Mouse (Mus musculus) macrophage (primary cell): ENCODE data around the gene Zfp507. TPM values are rescaled to one million over a fixed set of nuclear protein-coding genes. Genes with fewer than 3 reads are reported as not detected.

ENCODE experiments used
- H3K27ac ChIP-seq: fragments of 350-480 bp; formaldehyde crosslinking; 2 replicates; pipeline ENCODE4 v1.9.0; 2021
- H3K36me3 ChIP-seq: fragments of 350-480 bp; formaldehyde crosslinking; 2 replicates; pipeline ENCODE4 v1.9.0; 2021; ENCODE audit errors: inconsistent target
- H3K4me3 ChIP-seq: fragments of 350-480 bp; formaldehyde crosslinking; 2 replicates; pipeline ENCODE4 v1.9.0; 2021; ENCODE audit errors: inconsistent target
- H3K79me2 ChIP-seq: fragments of 350-480 bp; formaldehyde crosslinking; 2 replicates; pipeline ENCODE4 v1.9.0; 2021; ENCODE audit errors: inconsistent target
- WGBS: methylation state at CpG from one replicate; pipeline ENCODE4 v1.1.7; 2026; ENCODE audit warnings: inconsistent platforms; ENCODE audit not compliant: missing documents; 5-methylcytosine and 5-hydroxymethylcytosine counted together
- polyA plus RNA-seq: library from polyadenylated mRNA; stranded (reverse); fragments of 250-400 nt; gene quantifications from 3 replicates; pipeline ENCODE4 v1.2.4, GENCODE M21; 2018; ENCODE audit warnings: inconsistent platforms
- total RNA-seq, 78 experiments: library from RNA; depleted of rRNA; stranded (reverse); fragments of 250-400 nt; gene quantifications; 1 replicate in 9 of 78; 2 replicates in 24 of 78; 3 replicates in 43 of 78; 4 replicates in 2 of 78; pipeline ENCODE4 v1.2.4; 2018; ENCODE audit warnings: inconsistent platforms in 56 of 78

The Zfp507 gene
- total RNA-seq (2018; cell fraction: chromatin; rRNA removed) = 1 to 10 TPM in 6 of 26 experiments, under 1 TPM in 14, not detected in 6; 0.11 to 2.4 (median 0.29) TPM
- total RNA-seq (2018; cell fraction: cytosol; rRNA removed) = under 1 TPM in 24 of 26 experiments, not detected in 2; 0.04 to 0.88 (median 0.14) TPM
- 1 to 10 TPM in 6 of 26 experiments, under 1 TPM in 16, not detected in 4; 0.14 to 2.6 (median 0.57) TPM for total RNA-seq (2018; cell fraction: nucleus; rRNA removed)
- polyA plus RNA-seq = 0.10 to 0.16 TPM in 2 of 3 replicates, not detected in the other

DNA sequence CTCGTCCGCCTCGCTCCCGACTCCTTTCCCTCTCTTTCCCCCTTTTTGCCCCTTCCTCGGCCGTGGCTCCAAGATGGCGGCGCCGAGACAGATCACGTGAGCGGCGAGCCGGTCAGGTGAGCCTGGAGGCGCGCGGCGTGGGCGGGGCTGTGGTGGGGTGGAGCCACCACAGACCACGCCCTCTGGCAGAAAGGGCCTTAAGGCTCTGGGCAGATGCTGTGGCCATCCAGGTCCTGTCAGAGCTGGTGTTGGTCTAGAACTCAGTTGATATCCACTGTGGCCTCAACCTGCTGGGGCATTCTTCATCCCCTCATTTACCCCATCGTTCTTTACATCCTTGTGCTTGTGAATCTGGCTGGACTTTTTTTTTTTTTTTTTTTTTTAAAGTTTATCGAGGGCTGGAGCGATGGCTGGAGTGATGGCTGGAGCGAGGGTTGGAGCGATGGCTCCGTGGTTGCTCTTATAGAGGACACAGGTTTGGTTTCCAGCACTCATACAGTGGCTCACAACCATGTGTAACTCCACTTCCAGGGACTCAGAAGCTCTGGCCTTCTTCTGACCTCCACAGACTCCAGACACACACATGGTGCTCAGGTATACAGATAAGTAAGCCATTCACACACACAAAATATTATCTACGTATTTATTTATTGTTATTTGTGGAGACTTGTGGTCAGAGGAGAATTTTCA lies at the start of gene Zfp507:
Zfp507 (minus strand) TSS at position 98 of the 690 bp plus-strand sequence.
- WGBS = 24% methylated on average over 23 of the region's 26 CpGs
- Histone ChIP-seq H3K36me3 (no peaks in the 10 kb centered on the region), H3K27ac (no peak within 1 kb of the TSS), H3K79me2 (no peaks in the 10 kb centered on the region), H3K4me3 (no peak within 1 kb of the TSS)

- 91% methylated on average over 5 of the region's 5 CpGs for WGBS
- no peaks in the 10 kb centered on the region for H3K79me2 ChIP-seq
Observed at GRCm38 (mm10) chr7:35850426-35850825, 47.6 kb upstream of the Zfp507 start.

GRCm38 (mm10) chr7:35848526-35848925 lies 45.7 kb upstream of the Zfp507 start:
- Histone ChIP-seq H3K79me2 (no peaks in the 10 kb centered on the region), H3K27ac (no peak overlapping the region), H3K4me3 (no peak overlapping the region), H3K36me3 (no peaks in the 10 kb centered on the region)
- 33% methylated on average over 14 of the region's 14 CpGs for WGBS

More at GRCm38 (mm10) chr7:35850426-35850825, 47.6 kb upstream of the Zfp507 start:
- no peak overlapping the region for H3K4me3 ChIP-seq
- no peaks in the 10 kb centered on the region for H3K36me3 ChIP-seq
- no peak overlapping the region for H3K27ac ChIP-seq

GRCm38 (mm10) chr7:35840504-35840903 lies 37.7 kb upstream of the Zfp507 start:
- H3K4me3 ChIP-seq = no peak overlapping the region

DNA sequence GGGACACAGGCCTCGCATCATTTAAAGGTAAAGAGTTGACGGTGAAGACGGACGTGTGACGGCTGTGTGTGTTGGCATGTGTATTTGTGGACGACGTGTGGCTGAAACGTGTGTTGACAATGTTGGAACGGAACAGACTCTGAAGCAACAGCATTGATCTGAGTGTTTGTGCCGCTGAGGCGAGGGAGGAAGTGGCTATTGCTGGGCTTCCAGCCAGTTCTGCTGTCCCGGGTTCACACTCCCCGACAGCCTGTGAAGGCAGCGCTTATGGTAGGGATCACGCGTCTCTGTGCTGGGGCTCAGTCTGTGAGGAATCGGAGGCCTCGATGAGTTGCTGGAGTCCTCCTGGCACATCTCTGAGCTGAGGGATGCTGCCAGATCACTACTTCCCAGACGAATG lies 34.0 kb upstream of the Zfp507 start:
- H3K79me2 ChIP-seq = no peaks in the 10 kb centered on the region
- no peak overlapping the region for H3K27ac ChIP-seq
- no peak overlapping the region for H3K4me3 ChIP-seq
- 23% methylated on average over 19 of the region's 19 CpGs for WGBS
- no peaks in the 10 kb centered on the region for H3K36me3 ChIP-seq

More at GRCm38 (mm10) chr7:35840504-35840903, 37.7 kb upstream of the Zfp507 start:
- Histone ChIP-seq H3K79me2 (no peaks in the 10 kb centered on the region), H3K27ac (no peak overlapping the region), H3K36me3 (no peaks in the 10 kb centered on the region)
- 5% methylated on average over 4 of the region's 4 CpGs for WGBS

DNA sequence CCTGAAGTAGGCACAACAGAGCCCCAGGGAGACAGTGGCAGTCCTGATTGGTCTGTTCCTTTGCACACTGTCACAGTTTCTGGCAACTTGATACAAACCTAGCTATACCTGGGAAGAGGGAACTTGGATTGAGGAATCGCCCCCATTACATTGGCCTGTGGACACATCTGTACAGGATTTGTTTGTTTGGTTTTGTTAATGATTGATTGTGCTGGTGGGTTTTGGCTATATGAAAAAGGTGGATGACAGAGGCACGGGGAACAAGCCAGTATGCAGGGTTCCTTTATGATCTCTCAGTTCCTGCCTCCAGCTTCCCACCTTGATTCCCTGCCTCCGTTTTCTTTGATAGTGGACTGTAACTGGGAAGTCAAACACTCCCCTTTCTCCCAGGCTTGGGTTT lies 33.6 kb upstream of the Zfp507 start:
- Histone ChIP-seq H3K36me3 (no peaks in the 10 kb centered on the region), H3K79me2 (no peaks in the 10 kb centered on the region), H3K4me3 (no peak overlapping the region), H3K27ac (no peak overlapping the region)
- WGBS = 69% methylated on average over 3 of the region's 3 CpGs

- Histone ChIP-seq H3K79me2 (no peaks in the 10 kb centered on the region), H3K27ac (no peak overlapping the region), H3K4me3 (no peak overlapping the region), H3K36me3 (no peaks in the 10 kb centered on the region)
- whole genome bisulfite sequencing = 84% methylated on average over 7 of the region's 7 CpGs
Observed at GRCm38 (mm10) chr7:35830119-35830518, 27.3 kb upstream of the Zfp507 start.

DNA sequence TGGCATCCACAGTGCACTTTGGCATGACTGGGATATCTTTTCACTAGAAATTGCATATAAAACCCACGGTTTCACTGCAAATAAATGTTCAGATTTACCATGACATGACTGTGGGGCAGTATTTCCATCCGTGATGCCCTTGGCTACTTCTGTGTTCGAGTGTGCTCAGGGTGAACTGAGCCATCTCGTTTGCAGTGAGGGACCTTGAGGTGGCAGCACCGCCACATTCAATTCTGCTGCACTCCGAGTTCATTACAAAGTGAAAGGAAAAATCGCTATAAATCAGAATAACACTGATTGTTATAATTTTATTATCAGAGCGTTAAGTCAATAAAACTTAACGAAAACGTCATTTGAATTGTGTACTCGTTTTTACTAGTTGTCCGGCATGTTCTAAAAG lies 21.1 kb upstream of the Zfp507 start:
- no peak overlapping the region for H3K4me3 ChIP-seq
- H3K36me3 ChIP-seq = no peaks in the 10 kb centered on the region
- H3K27ac ChIP-seq = no peak overlapping the region
- H3K79me2 ChIP-seq = no peaks in the 10 kb centered on the region
- WGBS = 76% methylated on average over 12 of the region's 12 CpGs

GRCm38 (mm10) chr7:35822320-35822719 lies 19.5 kb upstream of the Zfp507 start:
- no peaks in the 10 kb centered on the region for H3K36me3 ChIP-seq
- WGBS = 74% methylated on average over 15 of the region's 17 CpGs
- no peak overlapping the region for H3K27ac ChIP-seq

GRCm38 (mm10) chr7:35821357-35821756 lies 18.6 kb upstream of the Zfp507 start:
- Histone ChIP-seq H3K4me3 (no peak overlapping the region), H3K27ac (no peak overlapping the region), H3K79me2 (no peaks in the 10 kb centered on the region), H3K36me3 (no peaks in the 10 kb centered on the region)
- 95% methylated on average over 5 of the region's 5 CpGs for WGBS

More at GRCm38 (mm10) chr7:35822320-35822719, 19.5 kb upstream of the Zfp507 start:
- H3K79me2 ChIP-seq = no peaks in the 10 kb centered on the region
- no peak overlapping the region for H3K4me3 ChIP-seq

- 83% methylated on average over 4 of the region's 4 CpGs for WGBS
- no peak overlapping the region for H3K4me3 ChIP-seq
- no peak overlapping the region for H3K27ac ChIP-seq
- no peaks in the 10 kb centered on the region for H3K36me3 ChIP-seq
- H3K79me2 ChIP-seq = no peaks in the 10 kb centered on the region
Observed at GRCm38 (mm10) chr7:35819486-35819885, 16.7 kb upstream of the Zfp507 start.

DNA sequence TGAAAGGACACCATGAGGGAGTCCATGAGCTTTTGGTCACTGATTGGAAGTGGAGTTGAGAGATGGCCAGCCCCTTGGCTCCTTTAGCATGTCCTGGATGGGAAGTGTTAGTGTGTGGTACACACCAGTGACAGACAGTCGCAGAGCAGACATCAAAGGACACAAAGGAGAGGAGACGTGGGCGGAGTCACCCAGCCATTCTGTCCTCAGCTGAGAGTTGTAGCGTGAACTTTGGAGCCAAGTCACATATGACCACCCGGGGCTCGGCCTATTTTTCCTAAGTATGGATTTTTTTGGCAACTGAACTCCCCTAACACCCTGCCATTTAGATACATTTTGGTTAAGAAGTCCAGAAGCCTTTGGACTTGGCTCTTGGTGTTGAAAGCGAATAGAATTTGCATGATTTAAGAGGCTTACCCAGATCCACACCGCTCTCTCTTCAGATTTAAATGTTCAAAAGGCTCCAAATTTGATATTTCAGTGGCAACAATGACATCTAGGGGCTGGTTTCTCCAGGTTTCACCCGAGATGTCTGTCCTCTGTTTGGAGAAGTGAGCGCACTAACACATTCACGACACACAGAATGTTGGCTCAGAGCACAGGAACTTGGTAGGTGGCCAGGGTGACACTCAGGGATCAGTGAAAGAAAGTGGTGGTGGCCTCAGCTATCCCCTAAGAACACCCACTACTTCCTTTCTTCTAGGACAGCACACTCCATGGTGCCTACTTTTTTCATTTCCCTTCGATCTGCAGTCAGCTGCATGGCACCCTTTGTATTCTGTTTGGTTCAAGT lies 12.2 kb upstream of the Zfp507 start:
- WGBS = 71% methylated on average over 12 of the region's 12 CpGs
- Histone ChIP-seq H3K36me3 (no peaks in the 10 kb centered on the region), H3K4me3 (no peak overlapping the region), H3K79me2 (no peaks in the 10 kb centered on the region), H3K27ac (no peak overlapping the region)

GRCm38 (mm10) chr7:35813306-35813705 lies 10.5 kb upstream of the Zfp507 start:
- no peak overlapping the region for H3K4me3 ChIP-seq
- H3K79me2 ChIP-seq = no peaks in the 10 kb centered on the region
- WGBS = 62% methylated on average over 11 of the region's 11 CpGs
- no peaks in the 10 kb centered on the region for H3K36me3 ChIP-seq
- no peak overlapping the region for H3K27ac ChIP-seq

GRCm38 (mm10) chr7:35810736-35811135 lies 7.9 kb upstream of the Zfp507 start:
- Histone ChIP-seq H3K4me3 (no peak overlapping the region), H3K36me3 (no peaks in the 10 kb centered on the region), H3K79me2 (no peaks in the 10 kb centered on the region), H3K27ac (no peak overlapping the region)
- 46% methylated on average over 6 of the region's 8 CpGs for WGBS

- H3K4me3 ChIP-seq = no peak overlapping the region
- H3K79me2 ChIP-seq = no peaks in the 10 kb centered on the region
- 90% methylated on average over 10 of the region's 10 CpGs for WGBS
- H3K36me3 ChIP-seq = no peaks in the 10 kb centered on the region
- no peak overlapping the region for H3K27ac ChIP-seq
Observed at GRCm38 (mm10) chr7:35804206-35804605, 1.4 kb upstream of the Zfp507 start.
